Mouse (Mus musculus) urinary bladder, postnatal 25 days (tissue): Measurements from ENCODE around the gene Cabp1.

Source experiments
- DNase-seq: peaks from one replicate; pipeline ENCODE4 v3.0.0; 2022; ENCODE audit warnings: low spot score

The Cabp1 gene

GRCm38 (mm10) chr5:115193669-115194625 is at the start of gene Cabp1:
TSS of gene Cabp1 (minus strand) at chr5:115194381.
- DNase-seq, result no peak

- no peak for DNase-seq
These were observed 46.0 kb upstream of the Cabp1 start for GRCm38 (mm10) chr5:115240191-115240590.

GRCm38 (mm10) chr5:115238729-115239195 is 44.6 kb upstream of the Cabp1 start:
- DNase-seq, result no peak

- DNase-seq, result peak; percentile 93
These were observed 43.9 kb upstream of the Cabp1 start for GRCm38 (mm10) chr5:115237803-115238728.

- DNase-seq, result peak; percentile 92
These were observed 41.6 kb upstream of the Cabp1 start, which contains the start of gene Pop5 for GRCm38 (mm10) chr5:115235786-115236263. TSS of gene Pop5 (plus strand) at chr5:115235836.

- peak; percentile 53 for DNase-seq
These were observed 41.2 kb upstream of the Cabp1 start for GRCm38 (mm10) chr5:115235323-115235771.

- DNase-seq, result no peak
These were observed 40.3 kb upstream of the Cabp1 start for GRCm38 (mm10) chr5:115234519-115234918.

GRCm38 (mm10) chr5:115233031-115233780 is 39.0 kb upstream of the Cabp1 start:
- DNase-seq, result no peak

GRCm38 (mm10) chr5:115232516-115232915 is 38.3 kb upstream of the Cabp1 start:
- no peak for DNase-seq

- DNase-seq, result no peak
These were observed 37.5 kb upstream of the Cabp1 start for GRCm38 (mm10) chr5:115231552-115232120.

- no peak for DNase-seq
These were observed 36.8 kb upstream of the Cabp1 start for GRCm38 (mm10) chr5:115230830-115231551.

- no peak for DNase-seq
These were observed 28.3 kb upstream of the Cabp1 start for GRCm38 (mm10) chr5:115222485-115222884.

- no peak for DNase-seq
These were observed 26.9 kb upstream of the Cabp1 start for GRCm38 (mm10) chr5:115220931-115221640.

- DNase-seq, result no peak
These were observed 23.8 kb upstream of the Cabp1 start for GRCm38 (mm10) chr5:115217998-115218397.

GRCm38 (mm10) chr5:115215273-115216185 is 21.3 kb upstream of the Cabp1 start:
- DNase-seq, result no peak

GRCm38 (mm10) chr5:115214864-115215263 is 20.7 kb upstream of the Cabp1 start:
- DNase-seq, result no peak

- no peak for DNase-seq
These were observed 18.7 kb upstream of the Cabp1 start for GRCm38 (mm10) chr5:115212861-115213260.

- no peak for DNase-seq
These were observed 18.3 kb upstream of the Cabp1 start for GRCm38 (mm10) chr5:115212451-115212850.

GRCm38 (mm10) chr5:115210380-115210779 is 16.2 kb upstream of the Cabp1 start:
- no peak for DNase-seq
